Mouse (Mus musculus) thymus, adult 18-20 months (tissue): ENCODE measurements around the gene Mcts2.
A peak's percentile ranks its signal among the peaks of the same experiment; 100 is the strongest.

Experiments used
- DNase-seq, 2 experiments: peaks; one replicate each; pipeline ENCODE4 v3.0.0; 2022; ENCODE audit warnings: mixed read lengths in 2 of 2

Mcts2 gene

GRCm38 (mm10) chr2:152726751-152727335 is 40.0 kb downstream of the Mcts2 start:
- no peak for DNase-seq

DNA sequence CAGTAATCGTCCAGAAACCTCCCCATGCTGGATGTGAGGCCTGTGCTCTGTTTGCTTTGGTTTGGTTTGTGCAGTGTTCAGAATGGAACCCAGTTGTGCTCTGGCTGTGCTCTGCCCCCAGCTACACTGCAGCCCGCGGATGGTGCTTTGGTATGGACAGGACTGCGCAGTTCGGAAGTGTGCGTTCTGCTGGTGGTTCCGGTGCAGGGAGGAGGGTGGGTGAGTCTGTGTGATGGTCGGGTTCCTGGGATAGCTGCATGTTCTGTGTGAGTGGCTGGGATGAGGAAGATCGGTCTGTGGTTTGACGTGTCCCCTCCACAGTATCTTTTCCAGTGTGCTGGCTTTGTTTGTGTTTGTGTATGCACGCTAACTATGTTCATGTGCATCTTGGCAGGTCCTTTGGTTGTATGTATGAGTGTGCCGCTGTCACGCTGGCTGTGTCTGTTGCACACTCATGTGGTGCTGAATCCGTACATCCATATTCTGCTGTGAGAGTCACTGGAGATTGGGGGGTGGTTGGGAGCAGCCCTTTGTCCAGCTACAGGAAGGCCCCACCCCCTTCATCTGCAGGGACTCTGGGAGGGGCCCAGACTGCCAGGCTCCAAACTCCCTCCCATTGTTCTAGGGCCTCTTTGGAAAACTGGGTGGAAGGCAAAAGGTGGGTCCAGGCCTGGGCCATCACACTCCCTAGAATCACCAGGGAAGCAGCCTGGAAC is 41.1 kb downstream of the Mcts2 start:
- no peak for DNase-seq

GRCm38 (mm10) chr2:152728594-152728993 is 41.8 kb downstream of the Mcts2 start:
- no peak for DNase-seq

GRCm38 (mm10) chr2:152729013-152729635 is 42.3 kb downstream of the Mcts2 start:
- DNase-seq = no peak

DNA sequence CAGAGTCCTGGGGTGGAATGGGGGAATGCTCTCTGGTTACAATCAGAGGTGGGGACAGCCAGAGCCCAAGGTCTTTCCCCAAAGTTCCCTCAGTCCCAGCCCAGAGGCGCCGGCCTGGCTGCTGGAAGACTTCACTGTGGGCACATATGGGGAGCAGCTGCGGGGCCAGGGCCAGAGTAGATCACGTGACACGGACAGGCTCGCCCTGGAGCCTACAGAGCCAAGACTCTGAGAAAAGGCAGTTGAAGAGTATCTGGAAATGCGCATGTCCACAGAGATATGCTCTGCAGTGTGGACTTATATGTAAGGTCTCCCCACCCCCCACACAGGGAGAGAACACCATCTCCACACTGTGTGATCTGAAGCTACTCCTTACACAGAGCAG is 42.8 kb downstream of the Mcts2 start:
- DNase-seq = no peak

DNA sequence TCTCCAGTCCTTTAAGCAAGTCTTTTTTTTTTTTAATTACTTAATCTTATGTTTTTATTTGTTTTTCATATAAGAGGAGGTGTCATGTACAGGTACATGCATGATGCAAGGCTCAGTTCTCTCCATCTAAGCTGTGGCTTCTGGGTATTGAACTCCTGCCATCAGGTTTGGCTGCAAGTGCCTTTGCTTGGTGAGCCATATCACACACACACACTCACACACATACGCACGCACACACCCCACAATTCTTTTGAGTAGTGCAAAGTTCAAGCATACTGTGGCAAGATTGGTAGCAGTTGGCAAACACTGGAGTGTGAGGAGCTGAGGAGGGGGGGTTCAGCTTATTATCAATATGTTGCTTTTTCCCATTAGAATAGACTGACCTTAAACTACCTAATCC is 46.4 kb downstream of the Mcts2 start:
- no peak for DNase-seq

- DNase-seq = no peak
Measured at GRCm38 (mm10) chr2:152734501-152734900, 47.7 kb downstream of the Mcts2 start.

- peak; percentile 71 to 82 for DNase-seq
Measured at GRCm38 (mm10) chr2:152734984-152735383, 48.1 kb downstream of the Mcts2 start.

- DNase-seq = peak; percentile 55 to 69
Measured at GRCm38 (mm10) chr2:152736090-152736601, 49.3 kb downstream of the Mcts2 start, which contains the start of gene Id1. TSS of gene Id1 (plus strand) at chr2:152736251.

- no peak for DNase-seq
Measured at GRCm38 (mm10) chr2:152736748-152737147, 49.9 kb downstream of the Mcts2 start.
